Mouse (Mus musculus) CH12.LX (cell line): ENCODE measurements at regions not wholly inside any gene's neighbourhood (a gene's known extent, or its start where the extent isn't known, plus 50 kb on each side); places are given as distances from the start of the nearest gene placed in this dataset.

Experiments
- CTCF ChIP-seq, 2 experiments: IDR thresholded peaks in 1 of 2; conservative IDR thresholded peaks in 1 of 2; 2 replicates each; pipeline ENCODE4 v1.5.1; 2011 to 2012; ENCODE audit warnings: low read depth in 2 of 2, low read length in 2 of 2, improper control_type of control experiment in 1 of 2, inconsistent platforms in 1 of 2, mild to moderate bottlenecking in 1 of 2, moderate library complexity in 1 of 2
- UBTF ChIP-seq: IDR thresholded peaks from 2 replicates; pipeline ENCODE4 v1.6.1; 2012; ENCODE audit warnings: low read depth, mild to moderate bottlenecking, inconsistent platforms, low read length, improper control_type of control experiment, moderate library complexity

GRCm38 (mm10) chr6:41119176-41119575 is 83.9 kb upstream of the 2210010C04Rik start:
- TF ChIP-seq CTCF (conservative IDR thresholded peaks at IDR 0.05 in 1 of 2, IDR thresholded peaks at IDR 0.05 in 1 of 2; ENCODE audit: low read depth in 2 of 2, low read length in 2 of 2), result no peak
- TF ChIP-seq UBTF, result no peak
